Mouse (Mus musculus): Measurements from ENCODE around the gene Vapa.
"Not testable (repeated sequence)": the region's sequence is repeated elsewhere in the genome, so short reads cannot be mapped to it uniquely, and the experiment has no call there.

The Vapa gene

DNA sequence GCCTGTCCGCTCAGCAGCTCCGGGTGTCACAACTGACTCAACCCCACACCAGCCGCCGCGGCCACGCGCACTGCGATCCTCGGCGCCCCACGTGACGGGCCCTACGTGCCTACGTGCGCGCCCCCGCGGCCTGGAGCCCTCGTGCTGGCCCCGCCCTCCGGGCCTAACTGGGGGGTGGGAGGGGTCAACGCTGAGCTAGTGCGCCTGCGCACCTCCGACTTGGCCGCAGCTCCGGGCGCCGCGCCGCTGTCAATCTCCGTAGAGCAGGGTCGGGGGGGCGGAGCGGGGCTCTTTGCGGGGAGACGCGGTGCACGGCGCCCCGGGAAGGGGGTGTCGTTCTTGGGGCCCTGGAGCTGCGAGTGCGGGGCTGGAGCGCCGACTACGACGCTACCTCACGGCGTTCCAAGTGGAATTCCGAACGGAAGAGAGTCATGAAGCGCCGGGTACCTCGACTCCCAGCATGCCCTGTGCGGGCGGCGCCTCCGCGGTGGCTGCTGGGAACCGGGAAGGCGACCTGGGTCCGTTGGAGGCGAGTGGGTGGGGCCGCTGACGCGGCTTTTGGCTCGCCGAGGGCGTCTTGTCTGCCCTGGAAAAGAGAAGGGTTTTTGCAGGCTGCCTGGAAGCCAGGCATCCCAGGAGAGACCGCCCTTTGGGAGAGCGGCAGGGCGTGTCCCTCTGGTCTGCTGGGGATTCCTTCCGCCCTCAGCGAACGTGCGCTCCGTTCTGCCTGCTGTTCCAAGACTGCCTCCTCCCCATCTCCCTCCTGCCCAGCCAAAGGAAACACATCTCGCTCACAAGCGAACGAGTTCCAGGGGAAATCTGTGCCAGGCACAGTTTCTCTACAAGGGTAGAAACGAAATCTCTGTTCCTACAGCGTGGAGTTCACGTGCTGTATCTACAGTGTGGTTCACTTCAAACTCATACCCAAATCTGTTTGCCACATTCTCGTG lies at the start of gene Vapa:
Gene Vapa (minus strand): TSS at position 93 of the 950 bp plus-strand sequence.
- peak; percentile 99 for DNase-seq

DNA sequence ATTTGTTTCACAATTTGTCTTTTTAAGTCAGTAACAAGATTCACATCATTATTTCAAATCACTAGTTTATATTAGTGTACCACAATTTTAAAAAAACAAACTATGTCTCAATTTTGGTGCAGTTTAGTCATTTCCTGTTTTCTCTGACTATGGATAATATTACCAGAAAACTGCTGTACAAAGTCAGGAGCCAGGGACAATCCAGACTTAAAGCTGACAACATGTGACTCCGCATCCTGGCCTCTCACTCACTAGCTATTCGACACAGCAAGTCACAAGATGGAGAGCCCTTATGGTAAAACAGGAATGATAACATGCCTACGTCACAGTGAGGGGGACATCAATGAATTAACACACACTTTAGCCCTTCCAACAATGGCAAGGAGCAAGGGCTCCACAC lies 49.3 kb upstream of the Vapa start:
- DNase-seq = no peak

DNA sequence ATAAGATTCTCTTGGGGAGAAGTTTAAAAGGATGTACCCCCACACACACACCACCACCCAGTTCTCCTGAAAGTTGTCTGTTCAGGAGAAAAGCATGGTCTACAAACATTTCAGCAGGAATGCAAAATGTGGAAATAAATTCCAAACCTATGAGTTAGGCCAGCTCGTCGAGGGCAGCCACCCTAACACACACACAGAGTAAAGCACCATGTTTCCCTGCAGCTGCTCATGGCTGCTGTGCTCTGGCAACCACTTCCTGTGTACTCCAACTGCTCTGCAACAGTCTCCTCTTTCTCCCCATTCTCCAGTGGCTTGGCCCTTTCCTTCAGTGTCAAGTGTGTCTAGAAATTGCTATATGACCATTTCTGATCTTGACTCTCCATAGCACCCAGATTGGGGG lies 45.1 kb upstream of the Vapa start:
- no peak for DNase-seq

GRCm38 (mm10) chr17:65657958-65658357 lies 44.6 kb upstream of the Vapa start:
- no peak for DNase-seq

DNA sequence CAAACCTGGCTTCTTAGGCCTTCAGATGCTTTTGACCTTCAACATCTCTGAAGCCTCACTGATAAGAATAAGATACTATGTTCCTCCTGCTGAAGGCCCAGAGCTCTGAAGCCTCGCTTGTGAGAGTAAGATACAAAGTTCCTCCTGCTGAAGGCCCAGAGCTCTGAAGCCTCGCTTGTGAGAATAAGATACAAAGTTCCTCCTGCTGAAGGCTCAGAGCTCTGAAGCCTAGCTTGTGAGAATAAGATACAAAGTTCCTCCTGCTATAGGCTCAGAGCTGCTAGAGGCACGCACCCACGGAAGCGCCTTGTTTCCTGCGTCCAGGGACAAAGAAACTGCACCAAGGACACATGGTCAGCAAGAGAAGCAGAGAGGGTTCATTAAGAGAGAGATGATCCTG lies 43.4 kb upstream of the Vapa start:
- no peak for DNase-seq

DNA sequence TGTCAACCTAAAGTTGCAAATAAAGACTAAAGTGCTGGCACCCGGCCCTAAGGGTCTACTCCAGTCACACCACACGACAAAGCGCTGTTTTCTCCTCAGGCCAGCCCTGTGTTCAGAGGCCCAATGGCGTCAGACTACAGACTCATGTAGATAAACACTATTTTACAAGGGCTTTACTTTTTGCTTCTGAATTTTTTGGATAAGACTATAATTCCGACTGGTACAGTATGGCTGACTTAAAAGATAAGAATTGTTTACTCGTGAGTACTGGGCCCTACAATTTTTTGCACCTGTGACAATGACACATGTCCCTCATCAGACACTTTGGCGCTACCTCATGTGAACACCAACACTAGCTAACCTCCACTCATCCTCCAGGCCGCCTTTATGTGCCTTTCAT lies 42.7 kb upstream of the Vapa start:
- DNase-seq = no peak

DNA sequence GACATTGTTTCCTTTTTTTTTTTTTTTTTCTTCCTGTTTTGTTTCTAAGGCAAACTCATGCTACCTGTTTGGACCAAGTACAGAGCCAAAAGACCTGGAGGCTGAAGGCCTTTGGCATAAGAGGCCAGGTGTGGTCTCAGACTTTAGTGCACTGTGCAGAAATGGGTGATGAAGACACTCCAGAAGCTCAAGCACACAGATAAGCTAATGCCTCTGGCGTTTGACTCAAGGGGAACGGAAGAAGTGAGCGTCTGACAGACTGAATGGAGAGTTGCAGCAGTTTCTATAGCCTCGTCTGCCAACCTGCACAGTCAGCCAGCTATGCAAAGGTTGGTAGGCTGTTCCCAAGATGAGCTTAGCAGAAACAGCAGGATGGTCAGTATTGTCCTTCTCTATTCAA lies 42.3 kb upstream of the Vapa start:
- no peak for DNase-seq

GRCm38 (mm10) chr17:65650598-65650997 lies 37.2 kb upstream of the Vapa start:
- DNase-seq = no peak

GRCm38 (mm10) chr17:65649175-65649493 lies 35.8 kb upstream of the Vapa start:
- no peak for DNase-seq

DNA sequence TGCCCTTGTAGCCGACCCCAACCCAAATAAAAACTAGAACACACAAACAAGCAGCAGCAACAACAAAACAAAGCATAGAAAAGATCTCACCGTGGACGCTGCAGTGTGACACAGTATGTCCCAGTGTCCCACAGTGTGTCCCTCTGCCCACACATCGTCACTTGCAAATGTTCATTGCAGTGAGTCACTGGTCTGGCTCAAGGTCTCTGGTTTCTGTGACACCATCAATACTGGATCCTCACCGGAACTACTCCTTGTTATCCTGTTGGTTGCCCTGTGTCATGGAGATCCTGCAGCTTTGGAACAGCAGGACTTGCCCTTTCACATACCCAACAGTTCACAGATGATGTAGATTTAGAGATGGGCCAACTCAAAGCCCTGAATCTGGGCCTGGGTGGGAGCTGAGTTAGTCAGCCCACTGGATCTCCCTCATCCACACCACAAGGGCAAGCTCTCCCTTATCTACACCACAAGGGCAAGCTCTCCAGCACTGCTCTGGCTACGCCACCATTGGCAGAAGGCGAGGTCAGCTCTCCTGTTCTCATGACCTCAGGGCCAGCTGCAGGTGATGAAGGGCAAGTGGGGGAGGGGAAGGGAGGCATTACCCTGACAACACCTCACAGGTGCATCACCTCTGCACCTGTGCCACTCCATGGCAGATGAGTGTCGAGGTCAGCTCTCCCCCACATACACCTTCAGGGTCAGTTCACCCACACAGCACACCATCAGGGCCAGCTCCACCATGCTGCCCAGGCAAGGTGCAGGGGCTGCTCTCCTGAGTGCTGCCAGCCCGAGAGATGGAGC lies 35.2 kb upstream of the Vapa start:
- no peak for DNase-seq

- DNase-seq = no peak
These were observed 34.6 kb upstream of the Vapa start for GRCm38 (mm10) chr17:65647961-65648360.

- no peak for DNase-seq
These were observed 33.9 kb upstream of the Vapa start for GRCm38 (mm10) chr17:65647226-65647625.

DNA sequence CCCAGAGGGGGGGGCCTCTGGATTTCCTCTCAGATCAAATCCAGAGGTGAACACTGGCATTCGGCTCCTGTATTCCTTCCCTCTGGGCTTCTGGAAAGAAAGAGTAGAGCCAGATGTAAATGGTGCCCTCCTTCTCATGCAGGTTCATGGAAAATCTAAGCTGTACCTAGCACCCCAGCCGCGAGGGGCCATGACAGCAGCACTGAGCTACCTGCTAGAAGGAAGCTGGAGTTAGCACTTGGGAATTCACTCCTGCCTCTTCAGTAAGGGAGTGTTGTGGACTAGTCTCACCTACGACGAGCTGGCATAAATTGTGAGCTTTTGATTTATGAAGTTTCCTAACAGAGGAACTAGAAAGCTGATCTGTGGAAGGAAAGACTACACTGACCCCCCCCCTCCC lies 30.2 kb upstream of the Vapa start:
- no peak for DNase-seq

DNA sequence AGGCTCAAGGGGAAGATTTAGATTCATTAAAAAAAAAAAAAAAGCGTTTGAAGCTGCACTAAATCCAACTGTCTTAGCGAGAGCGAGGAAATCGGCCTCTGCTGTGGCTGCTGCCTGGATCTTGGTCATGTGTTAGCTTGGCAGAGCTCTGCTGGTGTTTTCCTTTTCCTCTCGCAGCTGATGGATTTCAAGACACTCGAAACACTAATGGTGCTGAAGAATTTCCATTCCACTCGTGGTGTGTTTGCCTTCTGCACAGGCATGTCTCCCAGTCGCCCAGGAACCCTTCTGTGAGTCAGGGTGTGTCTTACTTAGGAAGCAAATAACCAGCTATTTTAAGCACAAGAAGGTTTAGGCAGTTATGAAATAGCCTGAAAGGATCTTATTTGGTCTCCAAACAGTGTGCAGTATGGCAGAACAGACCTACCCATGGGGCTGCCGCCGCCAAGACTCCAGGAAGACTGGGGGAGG lies 29.7 kb upstream of the Vapa start:
- no peak for DNase-seq

- DNase-seq = no peak
These were observed 29.2 kb upstream of the Vapa start for GRCm38 (mm10) chr17:65642578-65642991.

DNA sequence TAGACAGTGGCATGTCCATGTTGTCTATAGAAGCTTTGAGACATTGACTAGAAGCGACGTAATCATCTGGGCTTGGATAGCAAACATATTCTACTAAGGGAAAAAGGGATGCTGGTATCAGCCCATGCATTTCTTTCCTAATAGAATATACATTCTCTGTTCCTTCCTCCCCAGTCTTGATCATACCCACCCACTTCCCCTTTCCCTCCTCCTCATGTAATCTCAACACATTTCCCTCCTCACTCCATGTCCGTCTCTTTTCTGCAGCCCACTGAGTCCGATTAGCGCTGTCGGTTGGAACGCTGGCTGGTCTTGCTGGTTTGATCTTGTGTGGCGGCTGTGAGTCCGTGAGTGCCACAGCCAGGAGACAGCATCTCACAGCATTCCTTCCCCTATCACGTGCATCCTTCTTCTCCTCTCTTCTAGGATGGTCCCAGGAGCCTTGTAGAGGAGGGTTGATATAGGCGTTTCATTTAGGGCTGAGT lies 28.4 kb upstream of the Vapa start, which contains the start of gene Txndc2:
Gene Txndc2 (minus strand): TSS at position 435 of the 485 bp plus-strand sequence.
- no peak for DNase-seq

GRCm38 (mm10) chr17:65639144-65639543 lies 25.8 kb upstream of the Vapa start:
- no peak for DNase-seq

GRCm38 (mm10) chr17:65635715-65636360 lies 22.5 kb upstream of the Vapa start:
- DNase-seq = no peak

GRCm38 (mm10) chr17:65629943-65630342 lies 16.6 kb upstream of the Vapa start:
- no peak for DNase-seq

- not testable (repeated sequence) for DNase-seq
These were observed 15.6 kb upstream of the Vapa start for GRCm38 (mm10) chr17:65628823-65629532.

DNA sequence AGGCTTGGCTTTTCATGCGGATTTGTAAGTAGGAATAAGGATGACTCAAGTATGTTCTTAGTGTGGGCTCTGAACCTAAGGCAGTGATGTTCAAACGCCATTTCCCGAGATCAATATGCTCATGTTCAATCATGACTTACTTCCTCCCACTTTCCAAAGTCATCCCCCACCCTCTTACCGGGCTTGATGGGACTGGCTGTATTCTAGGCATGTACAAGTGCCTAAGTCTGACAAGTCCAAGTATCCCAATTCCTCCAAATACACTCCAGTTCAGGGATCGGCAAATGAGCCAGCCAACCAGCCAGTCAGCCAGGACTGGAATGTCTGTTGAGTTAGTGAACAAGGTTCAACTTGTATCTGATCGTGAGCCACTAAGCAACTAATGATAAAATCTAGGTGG lies 12.9 kb upstream of the Vapa start:
- DNase-seq = no peak

DNA sequence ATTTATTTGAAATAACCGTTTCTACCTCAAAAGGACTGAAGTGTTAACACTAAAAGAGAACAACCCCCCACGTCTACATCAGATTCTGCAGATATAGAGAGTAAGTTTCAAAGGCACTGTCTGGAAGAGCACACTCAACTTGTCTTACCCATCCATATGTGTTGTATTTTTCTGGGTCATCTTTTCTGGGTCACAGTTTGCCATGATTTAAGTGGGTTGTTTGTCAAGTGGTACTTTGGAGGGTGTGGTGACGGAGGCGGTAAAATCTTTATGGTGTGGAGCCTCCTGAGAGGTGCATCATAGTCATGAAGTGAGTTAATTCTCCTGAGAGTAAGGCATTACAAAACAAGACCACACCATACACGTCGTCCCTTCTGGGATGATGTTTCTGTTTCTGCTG lies 12.2 kb upstream of the Vapa start:
- DNase-seq = no peak

Measured in B cell, adult 2 months (primary cell).